In genomic region chr5:23581484-23582060, GRCm38 (mm10) we compare ENCODE assay signal across 20 mouse cellular contexts.
DNase-seq lines count a peak whose midpoint lies in the region; ATAC-seq and TF ChIP-seq lines count a peak whose summit lies in the region.
"Had no signal": no experiment of that assay in that cellular context is flagged by ENCODE, and none has a peak within 500 bp of the region (broad histone marks: within the 10 kb centered on the region; RNA-seq: fewer than 3 reads in every experiment).

No protein-coding gene starts in this region.

- H3K9ac ChIP-seq in lung, embryonic 14.5 days = no peak overlapping the region
- H3K9ac ChIP-seq in stomach, embryonic 16.5 days (ENCODE audit: low read length) = no peak overlapping the region
- H3K9ac ChIP-seq: heart, embryonic 12.5 days; hindbrain, embryonic 12.5 days; lung, embryonic 15.5 days had no signal

- no peak overlapping the region for H3K4me2 ChIP-seq in lung, embryonic 14.5 days
- no peak overlapping the region for H3K4me2 ChIP-seq in stomach, embryonic 16.5 days (ENCODE audit: low read depth, low read length)
- H3K4me2 ChIP-seq: heart, embryonic 12.5 days; hindbrain, embryonic 12.5 days; lung, embryonic 15.5 days; midbrain, embryonic 11.5 days had no signal

- H3K9me3 ChIP-seq in lung, embryonic 14.5 days (ENCODE audit: low read depth, low read length) = no peaks in the 10 kb centered on the region
- no peaks in the 10 kb centered on the region for H3K9me3 ChIP-seq in stomach, embryonic 16.5 days (replicated peaks; ENCODE audit: control insufficient read depth, low read length)
- H3K9me3 ChIP-seq: heart, embryonic 12.5 days; hindbrain, embryonic 12.5 days; lung, embryonic 15.5 days had no signal

- no peak for TF ChIP-seq CTCF in lung, embryonic 14.5 days (IDR thresholded peaks at IDR 0.05; ENCODE audit: low read depth)

- H3K27me3 ChIP-seq in lung, embryonic 14.5 days (ENCODE audit: insufficient read depth, low read length) = no peaks in the 10 kb centered on the region
- H3K27me3 ChIP-seq in stomach, embryonic 16.5 days (ENCODE audit: control insufficient read depth, insufficient read depth, low read length) = no peaks in the 10 kb centered on the region
- H3K27me3 ChIP-seq: heart, embryonic 12.5 days; hindbrain, embryonic 12.5 days; lung, embryonic 15.5 days had no signal

- WGBS in lung, embryonic 14.5 days = 71% methylated on average over 2 of the region's 2 CpGs
- 60% methylated on average over 2 of the region's 2 CpGs for WGBS in stomach, embryonic 16.5 days

- no peak; the same call in 1 of the 2 replicates for ATAC-seq in lung, embryonic 14.5 days (ENCODE audit: insufficient read depth)
- peak; percentile 81; the same call in 1 of the 2 replicates for ATAC-seq in stomach, embryonic 16.5 days (ENCODE audit: insufficient read depth, low FRiP score)
- ATAC-seq: forebrain, embryonic 16.5 days had no signal

- no peak overlapping the region for H3K27ac ChIP-seq in lung, embryonic 14.5 days (ENCODE audit: low read depth)
- no peak overlapping the region for H3K27ac ChIP-seq in stomach, embryonic 16.5 days (ENCODE audit: low read length)
- H3K27ac ChIP-seq: hindbrain, embryonic 12.5 days; lung, embryonic 15.5 days had no signal

- no peaks in the 10 kb centered on the region for H3K4me1 ChIP-seq in lung, embryonic 14.5 days (ENCODE audit: insufficient read depth)
- no peaks in the 10 kb centered on the region; the same call in 1 of the 2 replicates for H3K4me1 ChIP-seq in stomach, embryonic 16.5 days (ENCODE audit: control insufficient read depth, insufficient read depth, low read length)
- H3K4me1 ChIP-seq: lung, embryonic 15.5 days had no signal

- H3K36me3 ChIP-seq in lung, embryonic 14.5 days (ENCODE audit: insufficient read depth) = no peaks in the 10 kb centered on the region
- H3K36me3 ChIP-seq in stomach, embryonic 16.5 days (ENCODE audit: control insufficient read depth, insufficient read depth, low read length) = no peaks in the 10 kb centered on the region
- H3K36me3 ChIP-seq: heart, embryonic 12.5 days; hindbrain, embryonic 12.5 days; lung, embryonic 15.5 days had no signal

- peak; percentile 18 to 47 for DNase-seq in adrenal gland, adult (ENCODE audit: inconsistent age in 2 of 2, low spot score in 1 of 2)
- DNase-seq in adrenal gland, postnatal 25 days = no peak
- DNase-seq in urinary bladder, postnatal 14 days (ENCODE audit: low spot score) = peak; percentile 31
- DNase-seq in urinary bladder, postnatal 4 days (ENCODE audit: low spot score in 2 of 2) = no peak
- peak; percentile 17 for DNase-seq in lung, embryonic 14.5 days
- no peak for DNase-seq in spleen, postnatal 14 days (ENCODE audit: low spot score in 2 of 2)
- DNase-seq in right cerebral cortex, postnatal 10 days (ENCODE audit: low spot score in 2 of 2) = no peak
- DNase-seq: adrenal gland, postnatal 36 days; cerebellum, adult 9-11 months; gastrocnemius, postnatal 14 days; kidney, adult 18-20 months; kidney, postnatal 4 days; liver; thymus, postnatal 25 days had no signal

- H3K4me3 ChIP-seq in lung, embryonic 14.5 days (ENCODE audit: low read depth, low read length) = no peak overlapping the region
- H3K4me3 ChIP-seq in stomach, embryonic 16.5 days (replicated peaks; ENCODE audit: low read length) = no peak overlapping the region
- H3K4me3 ChIP-seq: heart, embryonic 12.5 days; hindbrain, embryonic 12.5 days; lung, embryonic 15.5 days had no signal

Comparison
In these comparisons a context has a peak if more than half of its experiments do, and no peak if none do; other contexts are left out.
1. DNase-seq: peak in adrenal gland, adult (2 of 2), urinary bladder, postnatal 14 days (single experiment) and lung, embryonic 14.5 days (single experiment); none in adrenal gland, postnatal 25 days (single experiment), urinary bladder, postnatal 4 days (0 of 2), spleen, postnatal 14 days (0 of 2) and right cerebral cortex, postnatal 10 days (0 of 2).